Mouse (Mus musculus): Measurements from ENCODE around the gene App.

App gene

DNA sequence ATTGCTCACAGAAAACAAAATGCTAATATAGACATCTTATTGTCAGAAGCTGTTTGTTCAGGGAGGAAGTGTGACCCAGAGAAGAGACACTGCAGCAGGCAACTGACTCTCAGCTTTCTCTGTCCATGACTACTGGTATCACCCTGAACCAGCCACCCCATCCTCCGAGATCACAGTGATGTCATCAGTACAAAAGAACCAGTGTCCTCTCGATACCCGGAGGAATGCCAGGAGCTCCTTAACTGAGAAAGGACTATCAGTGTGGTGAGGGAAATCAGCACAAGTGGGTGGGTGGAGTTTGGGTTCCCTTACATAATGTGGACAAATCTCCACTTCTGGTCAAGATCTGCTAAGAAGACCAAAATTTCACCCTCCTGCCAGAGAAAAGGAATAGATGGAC is 150.5 kb downstream of the App start:
- DNase-seq (ENCODE audit: low read depth, low spot score), result no peak

GRCm38 (mm10) chr16:85020696-85021323 is 152.8 kb downstream of the App start:
- no peak for DNase-seq (ENCODE audit: low read depth, low spot score)

GRCm38 (mm10) chr16:85019273-85019672 is 154.3 kb downstream of the App start:
- DNase-seq (ENCODE audit: low read depth, low spot score), result no peak

DNA sequence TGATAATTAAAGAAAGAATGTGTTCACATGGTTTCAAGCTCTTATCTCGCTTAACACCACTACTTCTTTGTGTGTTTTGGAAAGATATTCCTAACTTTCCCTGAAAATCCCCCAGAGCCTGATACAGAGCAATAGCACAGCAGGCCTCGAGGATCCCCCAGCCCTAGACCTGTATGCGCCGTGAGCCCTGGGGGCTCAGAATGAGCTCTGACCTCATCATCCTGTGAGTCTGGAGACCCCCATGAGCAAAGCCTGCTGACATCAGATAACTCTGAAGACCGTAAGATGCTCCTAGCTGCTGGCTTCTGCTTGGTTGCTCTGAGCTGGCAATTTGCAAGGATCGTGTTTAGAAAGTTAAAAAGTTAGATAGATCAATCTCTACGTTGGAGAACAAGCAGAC is 155.7 kb downstream of the App start:
- no peak for DNase-seq (ENCODE audit: low read depth, low spot score)

DNA sequence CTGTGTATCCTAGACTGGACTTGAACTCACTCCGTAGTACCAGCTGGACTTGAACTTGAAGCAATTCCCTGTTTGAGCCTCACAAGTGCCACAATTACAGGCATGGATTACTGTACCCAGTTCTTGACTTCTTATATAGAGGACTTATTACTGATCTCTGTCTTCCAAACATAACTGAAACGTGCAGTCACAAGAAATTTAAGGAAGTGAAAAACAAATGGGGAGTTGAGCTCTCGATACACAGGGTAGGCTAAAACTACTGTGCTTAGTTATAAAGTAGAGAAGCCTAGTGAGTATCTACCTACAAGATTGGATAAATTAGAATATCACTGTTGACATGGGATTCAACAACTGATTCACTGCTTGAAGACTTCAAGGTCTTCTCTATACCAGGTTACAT is 160.9 kb downstream of the App start:
- no peak for DNase-seq (ENCODE audit: low read depth, low spot score)

DNA sequence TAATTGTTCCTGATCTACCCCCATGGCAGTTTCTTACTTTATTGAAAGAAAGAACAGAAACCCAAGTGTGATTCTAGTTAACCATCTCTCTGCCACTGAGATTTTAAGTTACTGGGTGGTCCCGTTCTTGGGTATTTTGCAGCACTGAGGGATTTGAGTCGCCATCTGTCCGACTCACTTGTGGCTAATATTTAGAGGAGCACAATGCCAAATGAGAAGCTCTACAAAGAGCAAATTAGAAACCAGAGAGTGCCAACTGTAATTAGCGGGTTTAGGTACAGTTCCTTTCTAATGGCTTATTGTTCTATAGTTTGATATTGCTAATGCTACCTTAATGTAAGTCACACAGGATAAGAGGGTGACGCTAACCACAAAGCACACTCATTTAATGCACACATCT is 161.4 kb downstream of the App start:
- no peak for DNase-seq (ENCODE audit: low read depth, low spot score)

GRCm38 (mm10) chr16:85010651-85011050 is 162.9 kb downstream of the App start:
- no peak for DNase-seq (ENCODE audit: low read depth, low spot score)

- no peak for DNase-seq (ENCODE audit: low read depth, low spot score)
Observed at GRCm38 (mm10) chr16:85008866-85009645, 164.5 kb downstream of the App start.

- DNase-seq (ENCODE audit: low read depth, low spot score), result no peak
Observed at GRCm38 (mm10) chr16:85001939-85002556, 171.5 kb downstream of the App start.

- DNase-seq (ENCODE audit: low read depth, low spot score), result no peak
Observed at GRCm38 (mm10) chr16:85000304-85000703, 173.3 kb downstream of the App start.

- DNase-seq (ENCODE audit: low read depth, low spot score), result no peak
Observed at GRCm38 (mm10) chr16:84997551-84997950, 176.0 kb downstream of the App start.

- no peak for DNase-seq (ENCODE audit: low read depth, low spot score)
Observed at GRCm38 (mm10) chr16:84995441-84995867, 178.1 kb downstream of the App start.

- DNase-seq (ENCODE audit: low read depth, low spot score), result no peak
Observed at GRCm38 (mm10) chr16:84992888-84993287, 180.7 kb downstream of the App start.

DNA sequence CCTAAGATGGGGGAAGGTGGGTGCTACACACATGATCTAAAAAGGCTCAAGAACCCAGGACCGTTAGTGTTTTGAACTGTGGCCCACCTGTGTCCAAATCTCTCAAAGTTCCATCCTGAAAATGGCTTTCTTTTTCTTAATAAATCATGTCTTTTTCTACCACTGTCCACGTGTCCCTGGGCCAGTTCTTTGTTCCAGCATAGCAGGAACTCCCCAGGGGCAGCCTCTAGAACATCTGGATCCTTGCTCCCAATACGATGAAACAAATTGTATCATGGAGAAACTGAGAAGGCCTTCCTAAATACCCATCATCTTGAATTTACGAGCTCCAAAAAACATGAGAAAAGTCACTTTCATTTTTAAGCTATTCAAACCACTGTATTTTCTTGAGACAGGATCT is 182.6 kb downstream of the App start:
- DNase-seq (ENCODE audit: low read depth, low spot score), result no peak

- no peak for DNase-seq (ENCODE audit: low read depth, low spot score)
Observed at GRCm38 (mm10) chr16:84989938-84990337, 183.6 kb downstream of the App start.

GRCm38 (mm10) chr16:84989476-84989875 is 184.1 kb downstream of the App start:
- DNase-seq (ENCODE audit: low read depth, low spot score), result no peak

GRCm38 (mm10) chr16:84987724-84988287 is 185.8 kb downstream of the App start:
- no peak for DNase-seq (ENCODE audit: low read depth, low spot score)

DNA sequence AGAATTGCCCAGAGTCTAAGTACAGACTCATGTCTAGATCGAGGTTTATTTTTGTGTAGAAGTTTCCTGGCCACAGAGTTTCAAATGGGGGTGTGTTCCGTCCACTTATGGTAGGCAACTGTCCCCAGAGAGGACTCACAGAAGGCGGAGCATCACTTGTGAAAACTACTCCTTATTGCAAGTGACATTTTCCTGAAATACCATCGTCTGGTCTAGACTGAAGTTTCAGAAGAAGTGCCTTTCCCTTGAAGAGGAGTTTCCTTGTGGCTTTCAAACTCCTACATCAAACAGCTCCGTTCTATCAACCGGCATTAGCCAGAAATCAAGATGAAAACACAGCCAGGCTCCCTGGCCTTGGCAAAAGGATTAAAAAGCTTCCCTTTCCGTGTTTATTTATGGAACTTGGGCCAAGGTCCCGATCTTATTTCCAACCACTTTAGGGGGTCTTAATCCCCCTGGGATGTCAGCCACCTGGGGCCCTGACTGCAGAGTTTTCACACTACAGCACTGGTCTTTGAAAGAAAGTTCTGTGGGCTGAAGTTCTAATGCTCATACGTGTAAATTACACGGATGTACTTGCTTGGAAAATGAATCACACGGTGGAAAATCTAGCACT is 187.4 kb downstream of the App start:
- DNase-seq (ENCODE audit: low read depth, low spot score), result no peak

GRCm38 (mm10) chr16:84985340-84985739 is 188.2 kb downstream of the App start:
- no peak for DNase-seq (ENCODE audit: low read depth, low spot score)

- DNase-seq (ENCODE audit: low read depth, low spot score), result no peak
Observed at GRCm38 (mm10) chr16:84983428-84983827, 190.1 kb downstream of the App start.

DNA sequence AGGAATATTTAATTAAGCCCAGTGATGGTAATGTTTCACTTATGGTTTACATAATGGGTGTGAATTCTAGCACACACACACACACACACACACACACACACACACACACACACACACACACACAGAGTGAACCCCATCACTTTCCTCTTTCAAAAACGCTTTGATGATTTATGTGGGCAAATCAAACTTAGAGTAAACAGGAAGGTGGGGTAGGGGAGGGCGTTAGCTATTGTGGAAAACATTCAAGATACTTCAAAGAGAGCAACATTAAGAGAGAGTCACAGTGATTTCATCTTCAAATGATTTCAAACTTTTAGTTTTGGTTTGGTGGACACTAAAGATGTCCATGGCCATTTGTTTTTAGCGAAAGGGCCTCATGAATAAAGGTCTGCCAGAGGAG is 191.0 kb downstream of the App start:
- DNase-seq (ENCODE audit: low read depth, low spot score), result no peak

DNA sequence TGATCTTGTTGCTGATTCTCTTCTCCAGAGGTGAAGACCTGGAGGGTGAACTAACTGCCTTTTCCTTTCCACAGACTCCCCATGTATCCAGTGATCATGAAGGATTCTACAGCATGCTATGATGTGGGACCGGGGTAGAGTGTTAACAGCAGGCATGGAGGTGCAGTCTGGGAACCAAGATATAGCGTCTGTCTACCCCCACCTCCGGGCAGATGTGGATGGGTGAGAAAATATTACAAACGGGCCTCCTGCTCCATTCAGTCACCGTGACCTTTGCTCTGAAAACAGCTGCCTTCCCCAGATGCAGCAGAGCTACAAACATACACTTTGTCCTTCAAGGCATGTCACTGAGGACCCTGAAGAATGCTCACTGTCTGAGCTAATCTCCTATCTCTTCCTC is 195.0 kb downstream of the App start:
- DNase-seq (ENCODE audit: low read depth, low spot score), result no peak
